ENCODE assay signal across 8 mouse cellular contexts in the genomic region with DNA sequence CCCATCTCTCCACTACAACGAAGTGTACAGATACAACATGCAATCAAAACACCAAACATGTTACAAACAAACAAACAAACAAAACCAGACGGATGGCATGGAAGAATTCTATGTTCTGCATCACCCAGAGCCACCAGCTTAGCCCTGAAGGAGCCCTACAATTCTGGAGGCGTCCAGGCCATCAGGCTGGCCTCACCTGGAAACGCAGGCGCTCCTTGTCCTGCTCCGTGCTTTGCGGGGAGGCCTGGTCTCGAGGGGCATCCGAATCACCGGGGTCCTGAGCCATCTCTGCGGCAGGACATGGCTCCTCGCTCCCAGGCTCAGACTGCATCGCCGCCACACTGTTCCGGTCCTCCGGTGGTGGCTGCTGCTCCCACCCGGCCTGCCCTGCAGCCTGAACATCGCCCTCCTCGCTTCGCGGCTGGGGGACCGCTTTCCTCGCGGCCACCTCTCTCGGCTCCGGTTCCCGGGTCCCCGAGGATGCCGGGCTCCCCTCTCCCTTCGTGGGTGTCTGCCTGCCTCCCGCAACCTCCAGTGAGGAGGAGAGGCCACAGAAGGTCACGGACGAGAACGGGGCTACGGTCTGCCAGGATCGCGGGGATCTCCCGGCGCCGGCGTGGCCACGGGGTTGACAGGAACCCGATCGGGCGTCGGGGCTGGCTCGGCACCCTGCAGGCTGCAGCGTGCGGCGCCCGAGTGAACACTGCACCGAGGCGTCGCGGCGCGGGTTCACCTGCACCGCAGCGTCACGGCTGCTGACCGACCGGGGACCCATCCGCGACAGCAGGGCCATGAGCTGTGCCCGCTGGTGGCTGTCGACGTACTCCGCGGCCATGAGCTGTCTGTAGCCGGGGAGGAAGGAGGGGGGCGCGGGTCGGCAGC. TPM values are rescaled to one million over a fixed set of nuclear protein-coding genes. Genes with fewer than 3 reads are reported as not detected.
DNase-seq lines count a peak whose midpoint lies in the region; ATAC-seq and TF ChIP-seq lines count a peak whose summit lies in the region.
"Not testable (repeated sequence)": the region's sequence is repeated elsewhere in the genome, so short reads cannot be mapped to it uniquely, and the experiment has no call there.
"Had no signal": no experiment of that assay in that cellular context is flagged by ENCODE, and none has a peak within 500 bp of the region (broad histone marks: within the 10 kb centered on the region; RNA-seq: fewer than 3 reads in every experiment).

No protein-coding gene starts in this region.

- not testable (repeated sequence) for H3K27ac ChIP-seq in embryonic facial prominence, embryonic 15.5 days (replicated peaks); heart, embryonic 16.5 days (ENCODE audit: low read length); kidney, embryonic 14.5 days (ENCODE audit: low read depth, low read length); liver, embryonic 14.5 days; midbrain, postnatal 0 days (ENCODE audit: low read depth, low read length); stomach, embryonic 15.5 days

- peaks cover 11% of the 10 kb centered on the region; the same call in 1 of the 2 replicates for H3K27me3 ChIP-seq in embryonic facial prominence, embryonic 15.5 days
- H3K27me3 ChIP-seq in heart, embryonic 16.5 days (ENCODE audit: control insufficient read depth, insufficient read depth, low read length); kidney, embryonic 14.5 days (ENCODE audit: control insufficient read depth, insufficient read depth, low read length); midbrain, postnatal 0 days (ENCODE audit: insufficient read depth, low read length): not testable (repeated sequence)
- peaks cover 20% of the 10 kb centered on the region for H3K27me3 ChIP-seq in liver, embryonic 14.5 days (ENCODE audit: control insufficient read depth, insufficient read depth, low read length)
- H3K27me3 ChIP-seq in stomach, embryonic 15.5 days (replicated peaks), result peaks cover 10% of the 10 kb centered on the region

- 3% methylated on average over 63 of the region's 73 CpGs for WGBS in embryonic facial prominence, embryonic 15.5 days
- 5% methylated on average over 59 of the region's 73 CpGs for WGBS in heart, embryonic 16.5 days
- WGBS in kidney, embryonic 14.5 days, result 4% methylated on average over 54 of the region's 73 CpGs
- 8% methylated on average over 57 of the region's 73 CpGs for WGBS in liver, embryonic 14.5 days (ENCODE audit: insufficient replicate concordance)
- WGBS in midbrain, postnatal 0 days, result 6% methylated on average over 52 of the region's 73 CpGs
- 6% methylated on average over 56 of the region's 73 CpGs for WGBS in stomach, embryonic 15.5 days

- H3K4me3 ChIP-seq in embryonic facial prominence, embryonic 15.5 days (replicated peaks), result peak overlapping the region; percentile 47
- H3K4me3 ChIP-seq in heart, embryonic 16.5 days (ENCODE audit: low read length), result peak overlapping the region; percentile 57
- peak overlapping the region; percentile 41 for H3K4me3 ChIP-seq in kidney, embryonic 14.5 days (ENCODE audit: low read length)
- H3K4me3 ChIP-seq in liver, embryonic 14.5 days (ENCODE audit: insufficient read depth in 1 of 2, low read depth in 2 of 2, low read length in 2 of 2), result peak overlapping the region in 1 of 2 experiments; percentile 23; a peak in 2 of 4 replicates
- peak overlapping the region; percentile 38 for H3K4me3 ChIP-seq in midbrain, postnatal 0 days (ENCODE audit: low read depth, low read length)
- peak overlapping the region; percentile 42 for H3K4me3 ChIP-seq in stomach, embryonic 15.5 days (replicated peaks)

- H3K9ac ChIP-seq in embryonic facial prominence, embryonic 15.5 days; liver, embryonic 14.5 days (replicated peaks): not testable (repeated sequence)
- peak overlapping the region; percentile 47 for H3K9ac ChIP-seq in heart, embryonic 16.5 days (ENCODE audit: low read length)
- H3K9ac ChIP-seq in kidney, embryonic 14.5 days (ENCODE audit: low read depth, low read length), result peak overlapping the region; percentile 57
- H3K9ac ChIP-seq in midbrain, postnatal 0 days (replicated peaks; ENCODE audit: low read length, poor library complexity, severe bottlenecking), result 0 out of 2 replicates have a peak overlapping the region, but pooled peaks have one; percentile 29
- 0 out of 2 replicates have a peak overlapping the region, but pooled peaks have one; percentile 12 for H3K9ac ChIP-seq in stomach, embryonic 15.5 days

- H3K9me3 ChIP-seq in embryonic facial prominence, embryonic 15.5 days (replicated peaks); heart, embryonic 16.5 days (replicated peaks; ENCODE audit: control insufficient read depth, low read length); kidney, embryonic 14.5 days (ENCODE audit: control insufficient read depth, low read length); liver, embryonic 14.5 days (ENCODE audit: control insufficient read depth, low read length); midbrain, postnatal 0 days (ENCODE audit: low read length); stomach, embryonic 15.5 days: not testable (repeated sequence)

- peak; percentile 14 to 15 for DNase-seq in adrenal gland, postnatal 36 days
- not testable (repeated sequence) for DNase-seq in liver, embryonic 14.5 days (ENCODE audit: low read depth in 3 of 3, low spot score in 3 of 3); midbrain, postnatal 0 days (ENCODE audit: low spot score)

- not testable (repeated sequence) for H3K4me1 ChIP-seq in embryonic facial prominence, embryonic 15.5 days; heart, embryonic 16.5 days (ENCODE audit: control insufficient read depth, insufficient read depth, low read length); kidney, embryonic 14.5 days (ENCODE audit: control insufficient read depth, insufficient read depth, low read length); liver, embryonic 14.5 days (replicated peaks; ENCODE audit: control insufficient read depth in 2 of 2, insufficient read depth in 2 of 2, low read length in 1 of 2); midbrain, postnatal 0 days (ENCODE audit: insufficient read depth, low read length); stomach, embryonic 15.5 days

- H3K4me2 ChIP-seq in embryonic facial prominence, embryonic 15.5 days (replicated peaks), result peak overlapping the region; percentile 83
- peak overlapping the region; percentile 82 for H3K4me2 ChIP-seq in heart, embryonic 16.5 days (ENCODE audit: low read depth, low read length)
- H3K4me2 ChIP-seq in kidney, embryonic 14.5 days (replicated peaks; ENCODE audit: low read depth, low read length), result peak overlapping the region; percentile 75
- peak overlapping the region; percentile 43 for H3K4me2 ChIP-seq in liver, embryonic 14.5 days (ENCODE audit: low read depth)
- peak overlapping the region; percentile 54 for H3K4me2 ChIP-seq in midbrain, postnatal 0 days (ENCODE audit: low read depth, low read length, poor library complexity, severe bottlenecking)
- H3K4me2 ChIP-seq in stomach, embryonic 15.5 days, result peak overlapping the region; percentile 84

- not testable (repeated sequence) for TF ChIP-seq EP300 in liver, embryonic 14.5 days (IDR thresholded peaks at IDR 0.05; ENCODE audit: low read depth)

- H3K36me3 ChIP-seq in embryonic facial prominence, embryonic 15.5 days; heart, embryonic 16.5 days (ENCODE audit: control insufficient read depth, insufficient read depth); kidney, embryonic 14.5 days (ENCODE audit: control insufficient read depth, insufficient read depth, low read length); liver, embryonic 14.5 days (replicated peaks; ENCODE audit: control insufficient read depth, insufficient read depth, low read depth); midbrain, postnatal 0 days (ENCODE audit: insufficient read depth, low read length); stomach, embryonic 15.5 days: not testable (repeated sequence)

- peak; percentile 19; the same call in 1 of the 2 replicates for ATAC-seq in embryonic facial prominence, embryonic 15.5 days (ENCODE audit: insufficient number of reproducible peaks, low FRiP score, low TSS enrichment, low read depth)
- peak; percentile 52; the same call in 1 of the 2 replicates for ATAC-seq in heart, embryonic 16.5 days (replicated peaks; ENCODE audit: extremely low read depth, insufficient read depth, low FRiP score)
- ATAC-seq in kidney, embryonic 14.5 days (ENCODE audit: low FRiP score, low TSS enrichment), result peak; percentile 76
- ATAC-seq in liver, embryonic 14.5 days (ENCODE audit: insufficient read depth), result not testable (repeated sequence)
- ATAC-seq in midbrain, postnatal 0 days (ENCODE audit: low FRiP score), result peak; percentile 78
- peak; percentile 60; the same call in 1 of the 2 replicates for ATAC-seq in stomach, embryonic 15.5 days (ENCODE audit: insufficient read depth, low FRiP score, low read depth)

- TF ChIP-seq CTCF in liver, embryonic 14.5 days (IDR thresholded peaks at IDR 0.05; ENCODE audit: low read depth); midbrain, postnatal 0 days (IDR thresholded peaks at IDR 0.05): not testable (repeated sequence)

RNA-seq across cellular contexts. Expression of a gene that starts 0.7 kb away (rescaled TPM):
- total RNA-seq in adrenal gland, postnatal 36 days (2021), result under 1 TPM in 1 of 2 experiments, not detected in 1; 0.16 TPM
- 0.88 and 1.0 TPM in 2 replicates for polyA plus RNA-seq in embryonic facial prominence, embryonic 15.5 days (2015; fragmentation: Nextera tagmentation; extraction: Ambion mirVana)
- polyA plus RNA-seq in heart, embryonic 16.5 days (2015; fragmentation: Nextera tagmentation; extraction: Ambion mirVana), result 0.12 TPM in 1 of 2 replicates, not detected in the other
- polyA plus RNA-seq in kidney, embryonic 14.5 days (2014; fragmentation: Nextera tagmentation; extraction: Ambion mirVana), result 0.36 and 0.45 TPM in 2 replicates
- polyA plus RNA-seq in liver, embryonic 14.5 days (2012; rRNA removed), result 0.02 TPM in 1 of 2 replicates, not detected in the other
- polyA plus RNA-seq in liver, embryonic 14.5 days (2014; fragmentation: Nextera tagmentation; extraction: Ambion mirVana), result not detected in 2 replicates
- 3.6 and 5.5 TPM in 2 replicates for total RNA-seq in midbrain, postnatal 0 days (2014; rRNA removed)
- polyA plus RNA-seq in midbrain, postnatal 0 days (2015; fragmentation: Nextera tagmentation; extraction: Ambion mirVana), result 7.3 and 8.6 TPM in 2 replicates
- polyA plus RNA-seq in stomach, embryonic 15.5 days (2015; fragmentation: Nextera tagmentation; extraction: Ambion mirVana), result 0.13 and 0.21 TPM in 2 replicates
- total RNA-seq: gastrocnemius, postnatal 10 days had no signal

RNA-seq across cellular contexts. Expression of a gene that starts 7.0 kb away (rescaled TPM):
- total RNA-seq in adrenal gland, postnatal 36 days (2021), result 1 to 10 TPM in 1 of 2 experiments, under 1 TPM in 1; 0.83 to 1.3 TPM
- polyA plus RNA-seq in embryonic facial prominence, embryonic 15.5 days (2015; fragmentation: Nextera tagmentation; extraction: Ambion mirVana), result 0.47 and 0.76 TPM in 2 replicates
- 0.21 TPM in 1 of 2 replicates, not detected in the other for polyA plus RNA-seq in heart, embryonic 16.5 days (2015; fragmentation: Nextera tagmentation; extraction: Ambion mirVana)
- 0.39 TPM in 1 of 2 replicates, not detected in the other for polyA plus RNA-seq in kidney, embryonic 14.5 days (2014; fragmentation: Nextera tagmentation; extraction: Ambion mirVana)
- polyA plus RNA-seq in liver, embryonic 14.5 days (2012; rRNA removed), result not detected in 2 replicates
- polyA plus RNA-seq in liver, embryonic 14.5 days (2014; fragmentation: Nextera tagmentation; extraction: Ambion mirVana), result not detected in 2 replicates
- 2.9 and 3.4 TPM in 2 replicates for total RNA-seq in midbrain, postnatal 0 days (2014; rRNA removed)
- polyA plus RNA-seq in midbrain, postnatal 0 days (2015; fragmentation: Nextera tagmentation; extraction: Ambion mirVana), result 4.3 and 4.8 TPM in 2 replicates
- polyA plus RNA-seq in stomach, embryonic 15.5 days (2015; fragmentation: Nextera tagmentation; extraction: Ambion mirVana), result 0.41 and 0.67 TPM in 2 replicates
- total RNA-seq: gastrocnemius, postnatal 10 days had no signal

RNA-seq across cellular contexts. Expression of a gene that starts 20.8 kb away (rescaled TPM):
- 10 to 100 TPM; 11.9 to 16.7 TPM for total RNA-seq in adrenal gland, postnatal 36 days (2021)
- polyA plus RNA-seq in embryonic facial prominence, embryonic 15.5 days (2015; fragmentation: Nextera tagmentation; extraction: Ambion mirVana), result 16.8 and 19.4 TPM in 2 replicates
- polyA plus RNA-seq in heart, embryonic 16.5 days (2015; fragmentation: Nextera tagmentation; extraction: Ambion mirVana), result 7.3 and 8.3 TPM in 2 replicates
- polyA plus RNA-seq in kidney, embryonic 14.5 days (2014; fragmentation: Nextera tagmentation; extraction: Ambion mirVana), result 17.0 and 31.0 TPM in 2 replicates
- 4.3 and 6.8 TPM in 2 replicates for polyA plus RNA-seq in liver, embryonic 14.5 days (2012; rRNA removed)
- 7.0 TPM in 2 replicates for polyA plus RNA-seq in liver, embryonic 14.5 days (2014; fragmentation: Nextera tagmentation; extraction: Ambion mirVana)
- 12.6 and 15.7 TPM in 2 replicates for total RNA-seq in midbrain, postnatal 0 days (2014; rRNA removed)
- polyA plus RNA-seq in midbrain, postnatal 0 days (2015; fragmentation: Nextera tagmentation; extraction: Ambion mirVana), result 7.9 and 8.2 TPM in 2 replicates
- polyA plus RNA-seq in stomach, embryonic 15.5 days (2015; fragmentation: Nextera tagmentation; extraction: Ambion mirVana), result 18.1 and 18.5 TPM in 2 replicates
